Mouse (Mus musculus): Measurements from ENCODE around the gene Togaram1.

DNA sequence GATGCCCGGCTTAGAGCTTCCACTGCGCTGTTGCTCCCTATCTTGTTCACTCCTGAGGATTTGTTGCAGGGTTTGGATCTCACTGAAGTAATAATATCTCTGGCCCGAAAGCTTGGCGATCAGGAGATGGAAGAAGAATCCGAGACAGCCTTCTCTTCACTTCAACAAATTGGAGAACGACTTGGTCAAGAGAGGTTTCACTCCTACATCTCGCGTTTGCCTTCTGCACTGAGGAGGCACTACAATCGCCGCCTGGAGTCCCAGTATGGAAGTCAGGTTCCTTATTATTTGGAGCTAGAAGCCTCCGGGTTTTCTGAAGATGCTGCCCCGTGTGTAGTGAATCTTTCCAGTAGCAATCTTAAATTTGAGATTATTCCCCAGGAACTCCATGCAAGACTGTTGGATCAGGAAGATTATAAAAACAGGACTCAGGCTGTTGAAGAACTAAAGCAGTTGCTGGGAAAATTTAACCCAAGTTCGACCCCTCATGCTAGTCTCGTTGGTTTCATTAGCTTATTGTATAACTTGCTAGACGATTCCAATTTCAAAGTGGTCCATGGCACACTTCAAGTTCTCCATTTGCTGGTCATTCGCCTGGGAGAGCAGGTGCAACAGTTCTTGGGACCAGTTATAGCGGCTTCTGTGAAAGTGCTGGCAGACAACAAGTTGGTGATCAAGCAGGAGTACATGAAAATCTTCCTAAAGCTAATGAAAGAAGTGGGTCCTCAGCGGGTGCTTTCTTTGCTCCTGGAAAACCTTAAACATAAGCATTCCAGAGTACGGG lies 1.2 kb downstream of the Togaram1 start:
- no peak for TF ChIP-seq CTCF (IDR thresholded peaks at IDR 0.05; ENCODE audit: low read depth, low read length)
- TF ChIP-seq TAL1 (conservative IDR thresholded peaks at IDR 0.05; ENCODE audit: low read depth, low read length): no peak
- TF ChIP-seq GATA1 (IDR thresholded peaks at IDR 0.05; ENCODE audit: borderline replicate concordance, low read length): no peak
- TF ChIP-seq POLR2AphosphoS5 (IDR thresholded peaks at IDR 0.05; ENCODE audit: insufficient replicate concordance, low read depth, low read length): no peak
- TF ChIP-seq GATA2 (IDR thresholded peaks at IDR 0.05; ENCODE audit: borderline replicate concordance, low read depth, low read length): no peak
